Mouse (Mus musculus) small intestine, adult 2 months (tissue): ENCODE data around the gene Ddx24. TPM values are rescaled to one million over a fixed set of nuclear protein-coding genes. Genes with fewer than 3 reads are reported as not detected.

ENCODE experiments used
- H3K27ac ChIP-seq: fragments of 200-500 bp; 2 replicates; pipeline ENCODE4 v1.5.1; 2012; ENCODE audit warnings: low read depth, low read length, control low read depth, inconsistent platforms; ENCODE audit not compliant: insufficient read depth
- H3K27me3 ChIP-seq: fragments of 200-500 bp; 2 replicates; pipeline ENCODE4 v1.6.1; 2012; ENCODE audit warnings: mild to moderate bottlenecking, moderate library complexity, low read length, inconsistent platforms; ENCODE audit not compliant: control insufficient read depth, insufficient read depth
- H3K36me3 ChIP-seq: fragments of 200-500 bp; 2 replicates; pipeline ENCODE4 v1.6.1; 2012; ENCODE audit warnings: mild to moderate bottlenecking, low read length, control low read depth, inconsistent platforms; ENCODE audit not compliant: control insufficient read depth, insufficient read depth
- H3K4me1 ChIP-seq: fragments of 200-500 bp; 2 replicates; pipeline ENCODE4 v1.6.1; 2012; ENCODE audit warnings: low read length, inconsistent platforms, mixed read lengths; ENCODE audit not compliant: control insufficient read depth, insufficient read depth, insufficient read length
- H3K4me3 ChIP-seq: fragments of 200-500 bp; 2 replicates; pipeline ENCODE4 v1.5.1; 2012; ENCODE audit warnings: low read depth, mild to moderate bottlenecking, control low read depth, inconsistent platforms, low read length, moderate library complexity
- CTCF ChIP-seq: fragments of 200-500 bp; IDR thresholded peaks from 2 replicates; pipeline ENCODE4 v1.5.1; 2012; ENCODE audit warnings: low read depth, mild to moderate bottlenecking, control low read depth, inconsistent platforms, low read length, moderate library complexity, mixed read lengths; ENCODE audit not compliant: insufficient replicate concordance, insufficient read length; ENCODE audit errors: extremely low read depth
- POLR2A ChIP-seq: fragments of 200-500 bp; IDR thresholded peaks from 2 replicates; pipeline ENCODE4 v1.6.1; 2012; ENCODE audit warnings: low read depth, mild to moderate bottlenecking, control low read depth, inconsistent platforms, low read length, moderate library complexity
- WGBS: fragments of 180-500 bp; shearing (Covaris S2); methylation state at CpG from one replicate; pipeline ENCODE4 v1.1.7; 2018; 5-methylcytosine and 5-hydroxymethylcytosine counted together
- polyA plus RNA-seq: library from polyadenylated mRNA; depleted of rRNA; stranded (reverse); fragments of >200 nt; gene quantifications from 2 replicates; pipeline ENCODE4 v1.2.3, GENCODE M21; 2012; rRNA removed

The Ddx24 gene
- polyA plus RNA-seq, 1 experiment: 21.8 TPM

DNA sequence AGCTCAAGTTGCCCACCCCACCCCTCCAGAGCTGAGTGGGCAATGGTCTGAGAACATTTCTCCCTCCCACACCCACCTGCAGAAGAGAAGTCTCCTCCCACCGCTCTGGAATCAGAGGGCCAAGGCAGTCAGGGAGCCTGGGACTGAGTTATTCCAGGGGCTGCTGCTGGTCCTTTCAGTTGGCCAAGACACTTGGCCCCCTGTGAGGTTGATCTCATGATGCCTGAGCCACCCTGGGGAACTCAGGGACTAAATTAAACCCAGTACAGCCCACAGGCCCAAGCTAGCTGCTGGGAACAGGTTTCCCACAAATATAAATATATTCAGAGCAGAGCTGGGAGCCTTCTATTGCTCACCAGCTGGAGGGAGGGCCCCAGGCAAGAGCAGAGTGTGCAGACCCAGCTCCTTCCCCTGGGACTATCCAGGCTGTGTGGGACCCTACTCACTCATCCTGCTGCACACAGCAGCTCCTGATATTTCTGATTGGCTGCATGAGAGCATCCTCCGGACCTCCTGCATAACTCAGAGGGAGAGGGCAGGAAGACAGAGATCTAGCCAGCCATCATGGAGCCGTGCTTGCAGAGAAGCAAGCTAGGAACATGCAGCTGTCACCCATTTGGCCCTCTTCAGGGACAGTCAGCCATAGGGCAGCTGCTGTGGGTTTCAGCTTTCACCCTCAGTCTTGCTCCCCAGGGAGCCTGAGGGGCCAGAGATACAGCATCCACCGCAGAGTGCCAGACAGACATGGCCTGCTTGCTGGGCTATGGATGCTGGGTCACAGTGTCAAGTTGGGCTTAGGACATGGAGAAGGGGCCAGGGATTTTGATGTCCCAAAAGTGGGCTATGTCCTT is 66.5 kb downstream of the Ddx24 start:
- WGBS: 61% methylated on average over 4 of the region's 4 CpGs
- no peak for TF ChIP-seq CTCF
- TF ChIP-seq POLR2A: no peak
- Histone ChIP-seq H3K27ac (no peak overlapping the region), H3K27me3 (no peaks in the 10 kb centered on the region), H3K36me3 (no peaks in the 10 kb centered on the region), H3K4me1 (no peaks in the 10 kb centered on the region), H3K4me3 (no peak overlapping the region)

DNA sequence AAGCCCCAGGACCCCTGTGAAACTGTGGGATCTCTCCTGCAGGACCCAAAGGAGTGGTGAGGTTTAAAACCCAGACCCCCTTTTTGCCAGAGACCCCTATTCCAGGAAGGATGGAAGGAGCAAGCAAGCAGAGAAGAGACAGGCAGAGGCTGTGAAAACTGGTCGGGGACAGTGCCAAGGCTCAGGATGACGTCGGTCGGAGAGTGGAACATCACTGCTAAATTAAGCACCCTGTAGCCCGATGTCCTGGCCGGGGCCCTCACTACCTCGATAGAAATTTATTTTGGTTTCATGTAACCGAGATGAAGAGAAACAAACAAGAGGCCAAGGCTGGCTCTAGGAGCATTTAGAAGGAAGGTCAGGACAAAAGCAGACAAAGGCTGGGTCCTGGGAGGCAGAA is 67.4 kb downstream of the Ddx24 start:
- Histone ChIP-seq H3K27ac (no peak overlapping the region), H3K4me1 (no peaks in the 10 kb centered on the region), H3K27me3 (no peaks in the 10 kb centered on the region), H3K4me3 (no peak overlapping the region), H3K36me3 (no peaks in the 10 kb centered on the region)
- TF ChIP-seq POLR2A: no peak
- TF ChIP-seq CTCF: no peak
- WGBS: 75% methylated on average over 8 of the region's 8 CpGs

Other genes starting within 250 kb of the Ddx24 start
- 0.18 and 1.3 TPM in 2 replicates for gene Prima1, start 183.7 kb downstream of the Ddx24 start, polyA plus RNA-seq
- gene Fam181a, start 114.9 kb downstream of the Ddx24 start, polyA plus RNA-seq: not detected in 2 replicates
- 75.6 and 106 TPM in 2 replicates for gene Asb2, start 69.8 kb downstream of the Ddx24 start, polyA plus RNA-seq
- gene Otub2, start 37.1 kb downstream of the Ddx24 start, polyA plus RNA-seq: 0.75 and 0.85 TPM in 2 replicates
- 0.39 and 0.42 TPM in 2 replicates for gene 9330161L09Rik, start 18.0 kb downstream of the Ddx24 start, polyA plus RNA-seq
- gene Ifi27, start 8.4 kb upstream of the Ddx24 start, polyA plus RNA-seq: 96.5 and 170 TPM in 2 replicates
- gene Ifi27l2a, start 17.9 kb upstream of the Ddx24 start, polyA plus RNA-seq: 286 and 307 TPM in 2 replicates
- gene Ifi27l2b, start 31.4 kb upstream of the Ddx24 start, polyA plus RNA-seq: 652 and 1,447 TPM in 2 replicates
- 0.06 and 0.24 TPM in 2 replicates for gene Ppp4r4, start 106.5 kb upstream of the Ddx24 start, polyA plus RNA-seq
- 0.25 TPM in 1 of 2 replicates, not detected in the other for gene Serpina10, start 205.6 kb upstream of the Ddx24 start, polyA plus RNA-seq
- not detected in 2 replicates for gene Serpina6, start 231.4 kb upstream of the Ddx24 start, polyA plus RNA-seq